Mouse (Mus musculus) megakaryocyte, embryonic 14.5 days (primary cell): Measurements from ENCODE around the gene Frmd6.

Experiments
- FLI1 ChIP-seq: IDR thresholded peaks from 2 replicates; pipeline ENCODE4 v1.6.1; 2012; ENCODE audit warnings: low read length, inconsistent platforms, mixed read lengths
- GATA1 ChIP-seq: IDR thresholded peaks from 3 replicates; pipeline ENCODE4 v1.6.1; 2012; ENCODE audit warnings: mixed read lengths, low read length, inconsistent platforms, borderline replicate concordance

DNA sequence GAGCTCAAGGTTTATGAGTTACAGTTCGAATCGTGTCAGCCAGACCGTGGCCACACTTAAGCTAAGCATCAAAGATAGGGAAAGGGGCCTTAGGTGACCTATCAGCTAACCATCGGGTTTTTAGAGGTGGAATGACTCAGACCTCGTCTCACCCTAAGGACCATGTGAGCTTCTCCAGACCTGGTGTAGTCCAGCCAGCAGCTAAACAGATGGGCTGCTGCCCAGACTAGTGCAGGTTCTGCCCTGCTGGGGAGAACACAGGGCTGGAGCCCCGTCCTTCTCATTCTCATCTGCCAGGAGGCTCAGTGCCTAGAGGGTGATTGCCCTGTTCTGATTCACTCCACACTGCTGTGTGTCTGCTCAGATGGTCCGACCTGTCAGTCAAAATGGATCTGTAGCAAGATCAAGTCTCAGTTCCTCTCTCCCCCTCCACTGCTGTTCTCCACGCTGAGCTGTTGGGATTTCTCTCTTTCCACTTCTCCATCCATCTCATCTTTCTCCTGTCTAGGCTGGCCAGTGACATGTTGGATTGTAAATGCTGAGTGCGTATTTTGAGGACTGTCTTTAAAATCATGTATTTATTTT lies 5.8 kb downstream of the Frmd6 start:
- no peak for TF ChIP-seq GATA1
- no peak for TF ChIP-seq FLI1
